Mouse (Mus musculus): ENCODE results near the gene Jag1. TPM values are rescaled to one million over a fixed set of nuclear protein-coding genes. Genes with fewer than 3 reads are reported as not detected.

Gene Jag1
- polyA plus RNA-seq, 1 experiment from 2014 or later: 31.6 TPM

Other genes starting within 250 kb of the Jag1 start
- 19.5 and 31.7 TPM in 2 replicates for gene AL731706.2, start 231.0 kb downstream of the Jag1 start, polyA plus RNA-seq (2016; fragmentation: Nextera tagmentation; extraction: Ambion mirVana)
- 10.7 and 12.1 TPM in 2 replicates for gene Slx4ip, start 225.4 kb downstream of the Jag1 start, polyA plus RNA-seq (2016; fragmentation: Nextera tagmentation; extraction: Ambion mirVana)
- 25.0 and 26.5 TPM in 2 replicates for gene AL731706.1, start 225.3 kb downstream of the Jag1 start, polyA plus RNA-seq (2016; fragmentation: Nextera tagmentation; extraction: Ambion mirVana)
- 12.9 and 14.2 TPM in 2 replicates for gene Mkks, start 225.3 kb downstream of the Jag1 start, polyA plus RNA-seq (2016; fragmentation: Nextera tagmentation; extraction: Ambion mirVana)